Mouse (Mus musculus): ENCODE data around the gene Stxbp6. TPM values are rescaled to one million over a fixed set of nuclear protein-coding genes. Genes with fewer than 3 reads are reported as not detected.

Stxbp6 gene
- polyA plus RNA-seq, 1 experiment: not detected

DNA sequence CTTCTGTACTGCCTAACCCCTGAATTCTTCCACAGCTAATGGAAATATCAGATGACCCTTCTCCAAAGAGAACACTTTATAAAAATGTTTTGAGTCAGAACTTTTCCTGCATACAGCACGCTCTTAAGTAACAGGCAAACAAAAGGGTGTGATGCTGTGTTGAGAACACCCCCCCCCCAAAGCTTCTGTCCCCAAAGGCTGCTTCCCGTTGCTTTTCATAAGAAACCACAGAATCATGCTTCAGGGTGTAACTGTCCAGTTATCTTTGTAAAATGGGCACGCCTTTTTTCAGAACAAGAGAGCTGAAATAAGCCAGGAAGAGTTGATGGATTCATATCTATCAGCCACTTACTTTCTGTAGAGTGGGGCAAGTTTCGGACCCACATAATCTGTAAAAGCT, 134.2 kb downstream of the Stxbp6 start:
- H3K79me2 ChIP-seq (ENCODE audit: control insufficient read depth, insufficient read depth): no peaks in the 10 kb centered on the region
- TF ChIP-seq E2F4 (IDR thresholded peaks at IDR 0.05; ENCODE audit: insufficient read depth) (no peak), MYOD1 (IDR thresholded peaks at IDR 0.05; ENCODE audit: control insufficient read depth in 1 of 3, insufficient read length in 2 of 3, low read depth in 2 of 3) (no peak), TCF12 (IDR thresholded peaks at IDR 0.05; ENCODE audit: insufficient read depth, poor library complexity, severe bottlenecking) (no peak), TCF3 (IDR thresholded peaks at IDR 0.05; ENCODE audit: insufficient read length, low read depth) (no peak), SRF (IDR thresholded peaks at IDR 0.05; ENCODE audit: control insufficient read depth, insufficient read length, low read depth) (no peak), CEBPB (IDR thresholded peaks at IDR 0.05; ENCODE audit: insufficient read depth, poor library complexity, severe bottlenecking) (no peak)
- H3ac ChIP-seq (ENCODE audit: control insufficient read depth, insufficient read length): no peak overlapping the region
- H3K36me3 ChIP-seq (ENCODE audit: control insufficient read depth, insufficient read depth): no peaks in the 10 kb centered on the region
- no peaks in the 10 kb centered on the region for H3K27me3 ChIP-seq (ENCODE audit: control insufficient read depth, insufficient read depth, insufficient read length)
- H3K4me3 ChIP-seq: no peak overlapping the region
- no peak overlapping the region for H3K4me2 ChIP-seq (ENCODE audit: low read depth)

DNA sequence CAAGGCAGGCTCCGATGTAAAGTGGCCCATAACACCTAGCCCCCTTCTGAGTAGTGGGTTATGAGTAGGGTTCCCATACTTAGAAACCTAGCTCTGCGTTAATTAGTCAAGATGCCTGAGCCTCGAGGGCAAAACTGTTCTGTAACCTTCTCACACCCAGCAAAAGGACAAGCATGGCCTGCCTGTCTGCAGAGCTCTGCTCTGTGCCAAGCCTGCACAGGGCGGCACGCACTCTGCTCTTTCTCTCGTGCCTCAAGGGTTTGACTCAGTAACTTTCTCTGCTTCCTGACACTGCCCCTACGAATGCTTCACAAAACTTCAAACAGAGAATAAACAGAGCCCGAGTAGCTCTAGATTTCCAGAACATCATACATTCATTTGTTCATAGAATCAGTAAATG, 135.4 kb downstream of the Stxbp6 start:
- no peaks in the 10 kb centered on the region for H3K27me3 ChIP-seq (ENCODE audit: control insufficient read depth, insufficient read depth, insufficient read length)
- H3K36me3 ChIP-seq (ENCODE audit: control insufficient read depth, insufficient read depth): no peaks in the 10 kb centered on the region
- H3K79me2 ChIP-seq (ENCODE audit: control insufficient read depth, insufficient read depth): no peaks in the 10 kb centered on the region
- no peak overlapping the region for H3K4me3 ChIP-seq
- no peak overlapping the region for H3ac ChIP-seq (ENCODE audit: control insufficient read depth, insufficient read length)
- no peak overlapping the region for H3K4me2 ChIP-seq (ENCODE audit: low read depth)
- TF ChIP-seq E2F4 (IDR thresholded peaks at IDR 0.05; ENCODE audit: insufficient read depth): no peak
- TF ChIP-seq TCF12 (IDR thresholded peaks at IDR 0.05; ENCODE audit: insufficient read depth, poor library complexity, severe bottlenecking): no peak
- TF ChIP-seq POLR2AphosphoS2 (IDR thresholded peaks at IDR 0.05; ENCODE audit: insufficient read length, low read depth): no peak
- no peak for TF ChIP-seq POLR2A (IDR thresholded peaks at IDR 0.05; ENCODE audit: insufficient read length, low read depth)
- TF ChIP-seq MAX (IDR thresholded peaks at IDR 0.05; ENCODE audit: low read depth): no peak
- TF ChIP-seq SRF (IDR thresholded peaks at IDR 0.05; ENCODE audit: control insufficient read depth, insufficient read length, low read depth): no peak
- TF ChIP-seq REST (IDR thresholded peaks at IDR 0.05; ENCODE audit: insufficient read depth, insufficient read length): no peak
- no peak for TF ChIP-seq TCF3 (IDR thresholded peaks at IDR 0.05; ENCODE audit: insufficient read length, low read depth)
- no peak for TF ChIP-seq CEBPB (IDR thresholded peaks at IDR 0.05; ENCODE audit: insufficient read depth, poor library complexity, severe bottlenecking)

DNA sequence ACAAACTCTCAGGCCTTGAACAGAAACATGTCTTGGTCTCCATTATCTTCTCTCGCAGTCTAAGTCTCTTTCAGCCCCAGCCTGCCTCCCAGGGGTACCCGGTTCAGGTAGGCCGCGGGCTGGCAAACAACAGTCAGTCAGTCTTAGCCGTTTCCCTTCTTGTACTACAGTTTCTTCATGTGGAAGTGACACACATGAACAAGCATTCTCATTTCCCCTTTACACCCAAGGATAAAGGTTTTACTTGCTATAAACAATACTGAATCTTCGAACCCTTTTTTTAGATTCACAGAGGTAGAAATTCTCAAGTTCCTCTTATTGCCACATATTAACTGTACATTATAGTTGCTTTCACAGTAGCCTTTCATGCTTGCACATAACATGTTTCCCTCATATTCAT, 141.6 kb downstream of the Stxbp6 start:
- no peak overlapping the region for H3K4me3 ChIP-seq
- no peaks in the 10 kb centered on the region for H3K79me2 ChIP-seq (ENCODE audit: control insufficient read depth, insufficient read depth)
- no peak overlapping the region for H3ac ChIP-seq (ENCODE audit: control insufficient read depth, insufficient read length)
- no peak overlapping the region for H3K4me2 ChIP-seq (ENCODE audit: low read depth)
- H3K27me3 ChIP-seq (ENCODE audit: control insufficient read depth, insufficient read depth, insufficient read length): no peaks in the 10 kb centered on the region
- H3K36me3 ChIP-seq (ENCODE audit: control insufficient read depth, insufficient read depth): no peaks in the 10 kb centered on the region
- TF ChIP-seq MAX (IDR thresholded peaks at IDR 0.05; ENCODE audit: low read depth): no peak
- no peak for TF ChIP-seq POLR2A (IDR thresholded peaks at IDR 0.05; ENCODE audit: insufficient read length, low read depth)
- TF ChIP-seq USF1 (IDR thresholded peaks at IDR 0.05; ENCODE audit: low read depth): no peak
- no peak for TF ChIP-seq MYOD1 (IDR thresholded peaks at IDR 0.05; ENCODE audit: control insufficient read depth in 1 of 3, insufficient read length in 2 of 3, low read depth in 2 of 3)

DNA sequence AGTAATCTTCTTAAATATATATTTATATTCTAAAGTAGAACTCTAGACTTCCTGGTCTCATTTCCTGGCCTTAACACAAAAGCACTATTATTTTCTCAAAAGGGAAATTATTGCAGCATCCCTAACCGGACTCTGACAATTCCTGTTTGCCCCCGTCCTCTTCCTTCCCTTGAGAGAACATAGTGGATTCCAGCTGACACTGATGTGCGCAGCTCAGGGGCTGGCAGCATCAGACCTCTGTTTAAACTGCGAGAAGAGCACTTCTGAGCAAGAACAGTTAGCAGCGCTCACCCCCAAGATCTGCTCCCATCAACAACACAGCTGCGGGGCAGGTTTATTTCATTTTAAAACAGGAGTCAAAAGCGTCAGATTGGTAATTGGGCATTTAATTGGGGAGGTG, 142.8 kb downstream of the Stxbp6 start:
- no peak overlapping the region for H3K4me3 ChIP-seq
- no peak overlapping the region for H3ac ChIP-seq (ENCODE audit: control insufficient read depth, insufficient read length)

DNA sequence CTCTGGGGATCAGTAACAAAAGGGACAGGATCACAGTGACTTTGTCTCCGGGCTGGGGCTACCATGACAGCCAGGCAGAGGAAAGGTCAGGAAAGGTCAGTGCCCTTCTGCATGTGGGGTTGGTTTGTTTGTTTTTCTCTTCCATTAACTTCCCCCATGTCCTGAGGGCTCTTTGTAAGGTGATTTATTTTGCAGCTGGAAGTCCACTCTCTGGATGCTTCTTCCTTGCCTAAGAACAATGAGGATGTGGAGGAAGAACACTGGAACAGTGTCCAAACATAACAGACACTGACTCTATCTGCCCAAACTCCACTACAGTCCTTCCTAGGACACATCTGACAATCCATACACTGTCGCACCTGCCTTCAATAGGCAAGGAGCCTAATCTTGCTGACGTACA, 146.1 kb downstream of the Stxbp6 start:
- no peaks in the 10 kb centered on the region for H3K36me3 ChIP-seq (ENCODE audit: control insufficient read depth, insufficient read depth)
- no peak for TF ChIP-seq MYOG (IDR thresholded peaks at IDR 0.05; ENCODE audit: control insufficient read depth in 1 of 3, insufficient read depth in 1 of 3, insufficient read length in 2 of 3, low read depth in 2 of 3)
- no peak for TF ChIP-seq POLR2AphosphoS2 (IDR thresholded peaks at IDR 0.05; ENCODE audit: insufficient read length, low read depth)
- TF ChIP-seq SRF (IDR thresholded peaks at IDR 0.05; ENCODE audit: control insufficient read depth, insufficient read length, low read depth): no peak
- no peak for TF ChIP-seq TCF12 (IDR thresholded peaks at IDR 0.05; ENCODE audit: insufficient read depth, poor library complexity, severe bottlenecking)
- no peak for TF ChIP-seq TCF3 (IDR thresholded peaks at IDR 0.05; ENCODE audit: insufficient read length, low read depth)
- TF ChIP-seq MAX (IDR thresholded peaks at IDR 0.05; ENCODE audit: low read depth): no peak
- no peak for TF ChIP-seq CEBPB (IDR thresholded peaks at IDR 0.05; ENCODE audit: insufficient read depth, poor library complexity, severe bottlenecking)
- no peak for TF ChIP-seq USF1 (IDR thresholded peaks at IDR 0.05; ENCODE audit: low read depth)
- TF ChIP-seq REST (IDR thresholded peaks at IDR 0.05; ENCODE audit: insufficient read depth, insufficient read length): no peak
- no peak for TF ChIP-seq E2F4 (IDR thresholded peaks at IDR 0.05; ENCODE audit: insufficient read depth)
- TF ChIP-seq POLR2A (IDR thresholded peaks at IDR 0.05; ENCODE audit: insufficient read length, low read depth): no peak
- no peak for TF ChIP-seq MYOD1 (IDR thresholded peaks at IDR 0.05; ENCODE audit: control insufficient read depth in 1 of 3, insufficient read length in 2 of 3, low read depth in 2 of 3)
- H3ac ChIP-seq (ENCODE audit: control insufficient read depth, insufficient read length): no peak overlapping the region
- H3K79me2 ChIP-seq (ENCODE audit: control insufficient read depth, insufficient read depth): no peaks in the 10 kb centered on the region
- no peak overlapping the region for H3K4me2 ChIP-seq (ENCODE audit: low read depth)
- no peak overlapping the region for H3K4me3 ChIP-seq
- H3K27me3 ChIP-seq (ENCODE audit: control insufficient read depth, insufficient read depth, insufficient read length): no peaks in the 10 kb centered on the region

More for the DNA sequence above, 142.8 kb downstream of the Stxbp6 start:
- no peaks in the 10 kb centered on the region for H3K36me3 ChIP-seq (ENCODE audit: control insufficient read depth, insufficient read depth)
- TF ChIP-seq MYOD1 (IDR thresholded peaks at IDR 0.05; ENCODE audit: control insufficient read depth in 1 of 3, insufficient read length in 2 of 3, low read depth in 2 of 3) (no peak), TCF3 (IDR thresholded peaks at IDR 0.05; ENCODE audit: insufficient read length, low read depth) (no peak), MYOG (IDR thresholded peaks at IDR 0.05; ENCODE audit: control insufficient read depth in 1 of 3, insufficient read depth in 1 of 3, insufficient read length in 2 of 3, low read depth in 2 of 3) (no peak), USF1 (IDR thresholded peaks at IDR 0.05; ENCODE audit: low read depth) (no peak), E2F4 (IDR thresholded peaks at IDR 0.05; ENCODE audit: insufficient read depth) (no peak), REST (IDR thresholded peaks at IDR 0.05; ENCODE audit: insufficient read depth, insufficient read length) (no peak)
- no peak overlapping the region for H3K4me2 ChIP-seq (ENCODE audit: low read depth)
- no peaks in the 10 kb centered on the region for H3K79me2 ChIP-seq (ENCODE audit: control insufficient read depth, insufficient read depth)
- H3K27me3 ChIP-seq (ENCODE audit: control insufficient read depth, insufficient read depth, insufficient read length): no peaks in the 10 kb centered on the region
